Mouse (Mus musculus) 3T3-L1 (cell line): ENCODE results near the gene Syn3.

Experiments
- DNase-seq: peaks from one replicate; pipeline ENCODE4 v3.0.0-alpha.2; 2015; ENCODE audit warnings: low read depth, low spot score

The Syn3 gene

DNA sequence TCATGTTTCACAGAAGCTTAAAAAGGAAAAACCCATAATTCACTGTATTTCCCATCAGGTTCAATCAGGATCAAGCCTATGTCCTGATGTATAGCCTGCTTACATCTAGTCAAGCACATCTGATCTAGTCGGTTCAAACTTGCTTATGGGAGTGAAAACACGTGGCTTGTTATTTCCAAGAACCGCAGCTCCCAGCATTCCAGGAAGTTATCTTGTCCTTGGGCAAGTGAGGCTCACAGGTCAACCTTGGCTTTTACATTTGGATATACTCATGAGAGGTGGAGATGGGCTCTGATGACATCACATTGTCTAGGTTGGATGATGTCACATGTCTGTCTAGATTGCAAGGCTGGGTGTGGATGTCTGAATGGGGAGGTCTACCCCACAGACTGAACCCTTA is 185.7 kb downstream of the Syn3 start:
- no peak for DNase-seq

- DNase-seq, result peak; percentile 90
Observed at GRCm38 (mm10) chr10:86310527-86310926, 188.2 kb downstream of the Syn3 start.

- DNase-seq, result peak; percentile 71
Observed at GRCm38 (mm10) chr10:86307235-86307634, 191.5 kb downstream of the Syn3 start.

- no peak for DNase-seq
Observed at GRCm38 (mm10) chr10:86304583-86304982, 194.1 kb downstream of the Syn3 start.

DNA sequence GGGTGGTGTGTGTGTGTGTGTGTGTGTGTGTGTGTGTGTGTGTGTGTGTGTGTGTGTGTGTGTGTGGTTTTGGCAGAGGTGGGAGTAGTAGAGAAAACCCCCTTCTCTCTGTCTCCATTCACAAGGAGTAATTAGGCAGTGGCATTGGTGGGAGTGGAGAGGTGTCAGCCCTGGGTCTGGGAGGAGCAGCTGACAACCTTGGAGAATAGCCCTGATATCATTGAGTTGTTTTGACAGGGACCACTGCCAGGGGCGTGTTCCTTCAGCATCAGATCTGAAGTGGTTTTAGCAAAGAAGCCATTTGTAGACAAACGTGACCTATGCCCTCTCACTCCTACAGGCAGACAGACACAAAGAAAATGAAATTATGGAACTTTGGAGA is 195.2 kb downstream of the Syn3 start:
- no peak for DNase-seq

DNA sequence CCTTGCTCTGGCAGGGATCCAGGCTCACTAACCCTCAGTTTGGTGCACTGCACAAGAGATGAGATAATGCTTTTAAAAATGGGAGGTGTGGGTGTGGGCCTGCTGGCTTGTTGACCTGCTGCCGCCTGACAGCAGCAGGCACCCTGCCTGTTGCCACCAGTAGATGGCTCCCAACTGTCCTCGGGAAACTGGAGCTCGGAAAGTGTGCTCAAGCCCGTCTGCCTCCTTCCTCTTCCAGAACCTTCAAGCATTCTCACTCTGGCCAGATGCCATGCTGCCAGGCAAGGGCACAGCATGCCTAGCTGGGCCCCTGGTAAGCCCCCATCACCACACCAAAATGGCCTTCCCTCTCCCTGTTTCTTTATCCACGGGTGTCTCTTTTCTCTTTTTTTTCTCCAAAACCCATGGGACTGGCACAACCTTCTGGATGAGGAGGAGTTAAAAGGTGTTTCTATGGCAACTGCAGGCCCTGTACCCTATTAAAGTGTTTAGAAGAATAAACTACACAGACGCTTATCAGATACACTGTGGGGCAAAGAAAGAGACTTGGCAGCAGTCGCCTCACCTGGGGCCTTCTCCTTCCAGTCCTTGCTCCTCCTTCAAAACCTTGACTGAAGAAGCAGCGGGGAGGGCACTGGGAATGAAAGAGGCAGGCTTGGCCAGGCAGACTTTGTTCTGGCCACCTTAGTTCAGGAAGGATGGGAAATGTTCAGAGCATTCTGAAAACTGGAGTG is 195.8 kb downstream of the Syn3 start:
- peak; percentile 83 for DNase-seq

GRCm38 (mm10) chr10:86302318-86302648 is 196.4 kb downstream of the Syn3 start:
- DNase-seq, result peak; percentile 33

DNA sequence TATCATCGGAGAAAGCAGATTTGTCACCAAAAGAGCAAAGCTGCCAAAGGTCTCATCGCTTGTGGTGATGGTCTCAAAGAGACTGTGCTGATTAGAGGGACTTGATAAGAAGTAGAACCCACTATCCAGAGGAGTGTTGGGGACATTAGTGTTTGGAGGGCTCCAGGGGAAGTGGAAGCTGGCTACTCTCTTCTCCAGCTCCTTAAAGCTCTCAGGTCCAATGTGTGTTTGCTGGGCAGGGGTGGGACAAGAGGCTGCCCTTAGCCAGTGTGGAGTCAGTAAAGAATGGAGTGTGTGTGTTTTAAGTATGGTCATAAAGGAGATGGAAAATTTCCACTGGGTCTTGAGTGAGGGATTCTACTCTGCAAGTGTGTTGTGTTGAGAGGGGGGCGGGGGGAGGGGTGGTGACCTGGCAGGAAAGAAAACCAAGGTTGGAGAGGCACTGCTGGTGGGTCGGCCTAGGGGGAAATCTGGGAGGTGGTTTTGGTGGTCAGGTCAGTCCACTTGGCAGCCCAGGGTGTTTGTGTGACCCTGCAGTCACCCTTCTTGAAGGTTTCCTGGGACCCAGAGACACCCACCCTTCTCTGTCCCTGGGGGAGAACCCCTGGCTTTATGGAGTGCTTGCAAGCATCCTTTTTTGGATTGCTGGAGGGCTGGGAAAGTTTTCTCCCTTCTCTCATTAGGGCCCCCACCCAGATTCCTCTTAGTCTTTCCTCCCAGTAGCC is 196.9 kb downstream of the Syn3 start:
- DNase-seq, result peak; percentile 25

DNA sequence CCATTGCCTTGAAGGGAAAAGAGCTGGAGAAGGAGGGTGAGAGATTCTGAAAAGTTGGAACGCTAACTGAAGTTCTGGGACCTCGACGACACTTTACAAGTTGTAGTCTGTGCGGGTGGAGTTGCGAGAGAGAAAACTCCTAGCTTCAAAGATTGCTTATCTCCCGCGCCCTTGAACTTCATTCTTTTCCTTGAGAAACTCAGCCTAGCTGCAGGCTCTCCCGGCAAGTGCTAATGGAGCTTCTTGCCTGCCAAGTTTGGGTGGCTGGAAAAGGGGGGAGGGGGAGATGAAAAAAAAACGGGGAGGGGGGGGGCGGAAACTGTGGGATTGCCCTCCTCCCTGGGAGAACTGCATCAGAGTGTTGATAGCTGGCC is 197.6 kb downstream of the Syn3 start:
- no peak for DNase-seq

DNA sequence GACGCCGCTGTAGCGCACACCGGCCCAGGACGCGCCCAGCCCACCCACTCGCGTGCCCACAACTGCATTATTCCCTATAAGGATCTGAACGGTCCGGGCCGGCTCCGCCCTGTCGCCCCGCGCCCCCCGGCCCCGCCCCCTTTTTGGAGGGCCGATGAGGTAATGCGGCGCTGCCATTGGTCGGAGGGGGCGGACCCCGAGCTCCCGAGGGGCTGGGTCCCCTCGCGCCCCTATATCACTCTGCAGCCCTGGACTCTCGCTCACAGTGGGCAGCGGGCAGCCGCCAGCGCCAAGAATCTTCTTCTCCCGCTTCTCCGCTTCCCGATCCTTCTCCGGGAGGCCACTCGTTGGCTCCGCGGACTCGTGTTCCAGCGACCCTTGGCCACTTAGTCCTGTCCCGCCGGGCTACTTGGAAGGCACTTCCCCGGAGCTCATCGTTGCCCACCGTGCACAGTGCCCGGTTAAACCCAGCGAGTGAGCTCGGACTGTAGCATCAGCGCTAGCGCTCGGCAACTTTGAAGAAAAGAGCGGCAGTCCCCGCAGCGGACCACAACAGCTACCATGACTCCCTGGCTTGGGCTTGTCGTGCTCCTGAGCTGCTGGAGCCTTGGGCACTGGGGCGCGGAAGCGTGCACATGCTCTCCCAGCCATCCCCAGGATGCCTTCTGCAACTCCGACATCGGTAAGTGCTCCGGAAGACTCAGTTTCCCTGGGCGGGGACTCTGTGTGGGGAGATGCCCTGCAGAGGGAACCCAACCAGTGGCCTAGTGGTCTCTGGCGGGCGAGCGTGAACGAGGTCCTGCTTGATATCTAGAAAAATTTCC is 198.2 kb downstream of the Syn3 start, which contains the start of gene Timp3:
TSS of gene Timp3 (plus strand) at position 80 of the 824 bp plus-strand sequence.
- DNase-seq, result no peak

GRCm38 (mm10) chr10:86299795-86300194 is 198.9 kb downstream of the Syn3 start:
- DNase-seq, result peak; percentile 20

- DNase-seq, result no peak
Observed at GRCm38 (mm10) chr10:86298326-86298725, 200.4 kb downstream of the Syn3 start.

- DNase-seq, result no peak
Observed at GRCm38 (mm10) chr10:86297307-86297706, 201.4 kb downstream of the Syn3 start.

DNA sequence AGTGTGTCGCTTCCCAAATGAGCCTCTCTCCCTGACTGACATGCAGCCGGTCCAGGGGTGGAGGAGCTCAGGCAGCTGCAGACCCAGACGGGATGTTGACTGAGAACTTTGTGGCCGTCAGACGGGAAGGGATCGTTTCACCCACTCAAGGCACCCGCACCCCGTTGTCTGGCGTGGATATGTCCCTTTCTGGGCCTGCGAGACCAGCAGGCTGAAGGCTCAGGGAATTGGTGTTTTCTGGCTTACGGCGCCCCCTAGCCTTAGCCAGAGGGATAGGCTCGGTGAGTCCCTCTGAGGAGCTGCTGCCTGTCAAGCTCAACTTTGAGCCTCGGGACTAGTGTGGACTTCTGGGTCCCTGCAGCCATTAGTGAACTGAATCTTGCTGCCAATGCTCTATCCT is 202.6 kb downstream of the Syn3 start:
- DNase-seq, result peak; percentile 79

GRCm38 (mm10) chr10:86295454-86296098 is 203.1 kb downstream of the Syn3 start:
- DNase-seq, result no peak

GRCm38 (mm10) chr10:86294599-86295365 is 203.9 kb downstream of the Syn3 start:
- no peak for DNase-seq

DNA sequence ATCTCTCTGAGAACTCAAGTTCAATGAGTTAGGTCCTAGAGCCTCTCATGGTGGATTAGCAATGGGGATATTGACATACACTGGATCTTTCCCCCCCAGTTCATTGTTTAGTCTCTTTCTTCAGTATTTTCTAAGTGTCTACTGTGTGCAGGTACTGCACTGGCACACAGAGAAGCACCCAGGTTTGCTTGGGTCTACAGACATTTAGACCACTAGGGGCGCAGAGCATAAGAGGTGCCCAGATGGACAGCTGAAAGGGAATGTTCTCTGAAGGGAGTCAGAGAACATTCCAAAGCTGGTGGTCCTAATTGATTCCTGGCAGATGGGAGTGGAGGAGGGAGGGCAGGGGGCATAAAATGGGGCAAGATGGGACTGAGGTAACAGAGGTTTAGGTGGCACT is 204.8 kb downstream of the Syn3 start:
- no peak for DNase-seq

GRCm38 (mm10) chr10:86290109-86290771 is 208.5 kb downstream of the Syn3 start:
- DNase-seq, result peak; percentile 41

DNA sequence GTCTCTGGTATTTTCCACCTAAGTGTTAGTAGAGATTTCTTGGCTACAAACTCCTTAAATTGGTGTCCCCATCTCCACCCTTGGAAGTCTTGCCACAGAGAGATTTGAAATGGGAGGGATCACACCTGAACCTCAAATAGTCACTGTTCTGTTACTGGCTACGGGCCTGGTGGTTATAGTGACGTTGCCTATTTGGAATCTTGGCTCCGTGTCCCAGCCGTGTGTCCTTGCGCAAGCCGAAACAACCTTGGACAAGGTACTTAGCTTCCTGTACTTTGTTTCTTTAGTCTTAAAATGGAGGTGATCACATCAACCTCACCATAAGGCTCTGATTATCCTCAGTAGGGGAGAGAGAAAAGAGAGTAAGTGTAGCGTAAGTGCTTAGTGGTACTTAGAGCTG is 212.2 kb downstream of the Syn3 start:
- no peak for DNase-seq

DNA sequence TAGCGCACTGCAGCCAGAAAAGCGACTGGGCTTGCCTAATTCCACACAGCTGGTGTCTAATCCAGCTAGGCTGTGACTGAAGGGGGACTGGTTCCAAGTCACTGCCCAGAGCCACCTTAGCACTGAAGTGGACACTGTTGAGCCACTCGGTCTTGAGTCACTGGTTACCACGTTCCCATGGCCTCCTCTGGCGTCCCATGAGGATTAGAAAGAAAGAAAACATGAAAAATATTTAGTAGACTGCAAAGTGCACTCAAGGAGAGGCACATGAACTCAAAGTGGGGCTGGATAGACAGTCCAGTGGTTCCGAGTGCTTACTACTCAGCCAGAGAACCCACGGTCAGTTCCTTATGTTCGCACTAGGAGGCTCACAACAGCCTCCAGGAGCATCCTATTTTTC is 217.5 kb downstream of the Syn3 start:
- no peak for DNase-seq
